Mouse (Mus musculus) neural tube, embryonic 11.5 days (tissue): Measurements from ENCODE around the gene Khdrbs1. TPM values are rescaled to one million over a fixed set of nuclear protein-coding genes. Genes with fewer than 3 reads are reported as not detected.
A peak's percentile ranks its signal among the peaks of the same experiment; 100 is the strongest.

Experiments
- ATAC-seq: fragments of 200-750 bp; cut with Nextera tagmentation; 2 replicates; pipeline ENCODE4 v1.8.0; 2017; ENCODE audit warnings: moderate number of reproducible peaks, mild to moderate bottlenecking, moderate TSS enrichment, moderate library complexity; ENCODE audit not compliant: insufficient read depth, low FRiP score, low TSS enrichment
- DNase-seq: peaks from one replicate; pipeline ENCODE4 v3.0.0-alpha.2; 2015; ENCODE audit warnings: low spot score
- H3K27ac ChIP-seq: fragments of 300-500 bp; sonication (generic); 2 replicates; pipeline ENCODE4 v1.5.1; 2014; ENCODE audit warnings: low read depth, mild to moderate bottlenecking, low read length
- H3K27me3 ChIP-seq: fragments of 300-500 bp; sonication (generic); 2 replicates; pipeline ENCODE4 v1.6.1; 2014; ENCODE audit warnings: mild to moderate bottlenecking, low read length, mixed read lengths; ENCODE audit not compliant: control insufficient read depth, insufficient read depth
- H3K36me3 ChIP-seq: fragments of 300-500 bp; sonication (generic); 2 replicates; pipeline ENCODE4 v1.6.1; 2014; ENCODE audit warnings: mild to moderate bottlenecking, low read length, moderate library complexity, mixed read lengths; ENCODE audit not compliant: control insufficient read depth, insufficient read depth
- H3K4me1 ChIP-seq: fragments of 300-500 bp; sonication (generic); 2 replicates; pipeline ENCODE4 v1.6.1; 2014; ENCODE audit warnings: low read length, mixed read lengths; ENCODE audit not compliant: control insufficient read depth, insufficient read depth
- H3K4me2 ChIP-seq: fragments of 300-500 bp; sonication (generic); 2 replicates; pipeline ENCODE4 v1.6.1; 2014; ENCODE audit warnings: low read depth, mild to moderate bottlenecking, moderate library complexity
- H3K4me3 ChIP-seq: fragments of 300-500 bp; sonication (generic); 2 replicates; pipeline ENCODE4 v1.5.1; 2014; ENCODE audit warnings: low read depth, low read length
- H3K9ac ChIP-seq: fragments of 300-500 bp; sonication (generic); 2 replicates; pipeline ENCODE4 v1.6.1; 2014; ENCODE audit warnings: mild to moderate bottlenecking, low read length
- H3K9me3 ChIP-seq: fragments of 300-500 bp; sonication (generic); 2 replicates; pipeline ENCODE4 v1.6.1; 2016; ENCODE audit warnings: low read length; ENCODE audit not compliant: control insufficient read depth
- WGBS: fragments of 180-500 bp; shearing (Covaris S2); extraction: QIAGEN DNeasy Blood & Tissue Kit; methylation state at CpG from one replicate; pipeline ENCODE4 v1.1.7; 2014; 5-methylcytosine and 5-hydroxymethylcytosine counted together
- polyA plus RNA-seq: library from polyadenylated mRNA; unstranded; fragments of >200 nt; fragmentation: Nextera tagmentation; extraction: Ambion mirVana; gene quantifications from 2 replicates; pipeline ENCODE4 v1.2.1, GENCODE M21; 2014

The Khdrbs1 gene
- polyA plus RNA-seq, 1 experiment from 2014 or later, result 195 TPM

DNA sequence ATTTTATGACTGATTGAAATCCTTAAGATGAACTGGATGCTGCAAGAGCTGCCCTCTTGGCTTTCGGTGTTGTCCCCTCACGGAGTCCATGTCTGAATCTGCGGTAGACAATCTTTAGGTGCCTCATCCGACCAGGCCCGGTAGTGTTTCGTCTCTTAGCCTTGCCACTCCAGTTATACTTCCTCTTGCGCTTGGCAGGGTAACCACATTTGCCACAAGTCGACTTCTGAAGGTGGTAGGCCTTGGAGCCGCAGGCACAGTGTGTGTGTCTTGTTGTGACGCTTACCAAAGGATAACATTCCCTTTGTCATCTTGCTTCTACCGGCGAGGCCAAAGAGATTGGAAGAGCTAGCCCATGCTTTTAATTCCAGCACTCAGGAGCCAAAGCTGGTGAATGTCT lies 19.5 kb upstream of the Khdrbs1 start:
- H3K4me1 ChIP-seq, result no peaks in the 10 kb centered on the region
- DNase-seq (no peak), ATAC-seq (no peak)
- H3K36me3 ChIP-seq, result no peaks in the 10 kb centered on the region
- H3K4me2 ChIP-seq, result no peak overlapping the region
- WGBS, result 92% methylated on average over 12 of the region's 12 CpGs
- no peaks in the 10 kb centered on the region for H3K9me3 ChIP-seq
- H3K27me3 ChIP-seq, result no peaks in the 10 kb centered on the region
- H3K9ac ChIP-seq, result no peak overlapping the region
- no peak overlapping the region for H3K4me3 ChIP-seq
- H3K27ac ChIP-seq, result no peak overlapping the region

DNA sequence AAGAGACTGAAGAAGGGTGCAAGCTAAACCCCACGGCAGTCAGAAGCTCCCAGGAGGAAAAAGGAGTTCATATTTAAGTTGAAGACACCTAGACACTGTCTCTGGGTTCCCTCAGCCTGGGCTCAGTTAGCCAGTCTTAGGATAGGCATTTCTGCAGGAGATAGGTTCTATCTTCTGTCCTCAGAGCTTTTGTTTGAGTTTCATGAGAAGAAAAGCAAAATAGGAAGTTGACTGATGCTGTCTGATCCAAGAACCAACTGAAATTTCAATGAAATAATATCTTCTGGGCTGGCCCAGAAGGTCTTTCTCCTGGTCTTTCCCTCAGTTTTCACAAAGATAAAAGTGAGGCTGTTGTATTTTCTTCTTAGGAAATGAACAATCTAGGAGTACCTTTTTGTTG lies 13.4 kb upstream of the Khdrbs1 start:
- Histone ChIP-seq H3K9ac (no peak overlapping the region), H3K4me2 (no peak overlapping the region), H3K4me3 (no peak overlapping the region), H3K36me3 (no peaks in the 10 kb centered on the region), H3K27ac (no peak overlapping the region), H3K9me3 (no peaks in the 10 kb centered on the region), H3K4me1 (no peaks in the 10 kb centered on the region), H3K27me3 (no peaks in the 10 kb centered on the region)
- DNase-seq, result no peak
- ATAC-seq, result no peak
- 80% methylated on average over 1 of the region's 1 CpGs for whole genome bisulfite sequencing

DNA sequence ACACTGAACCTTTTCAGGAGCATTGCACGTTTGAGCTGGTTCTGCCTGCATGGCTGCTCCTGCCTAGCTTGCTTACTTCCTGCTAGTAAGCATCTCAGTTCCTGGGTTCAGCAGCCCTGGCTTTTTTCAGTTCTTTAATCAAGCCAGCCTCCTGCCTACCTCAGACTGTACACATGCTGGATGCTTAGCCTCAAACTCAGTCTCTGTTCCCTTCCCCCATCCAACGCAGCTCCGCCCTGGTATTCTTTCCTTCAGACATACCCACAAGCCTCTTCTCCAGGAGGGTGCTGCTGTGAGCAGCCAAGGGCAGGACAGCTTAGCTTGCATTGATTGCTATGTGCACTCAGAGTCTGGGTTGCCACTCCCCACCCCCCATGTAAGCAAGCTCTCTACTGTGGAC lies 12.6 kb upstream of the Khdrbs1 start:
- ATAC-seq (no peak), DNase-seq (no peak)
- Histone ChIP-seq H3K9me3 (no peaks in the 10 kb centered on the region), H3K4me2 (no peak overlapping the region), H3K9ac (no peak overlapping the region), H3K4me1 (no peaks in the 10 kb centered on the region), H3K36me3 (no peaks in the 10 kb centered on the region), H3K27ac (no peak overlapping the region), H3K4me3 (no peak overlapping the region), H3K27me3 (no peaks in the 10 kb centered on the region)
- WGBS, result 66% methylated on average over 3 of the region's 3 CpGs

DNA sequence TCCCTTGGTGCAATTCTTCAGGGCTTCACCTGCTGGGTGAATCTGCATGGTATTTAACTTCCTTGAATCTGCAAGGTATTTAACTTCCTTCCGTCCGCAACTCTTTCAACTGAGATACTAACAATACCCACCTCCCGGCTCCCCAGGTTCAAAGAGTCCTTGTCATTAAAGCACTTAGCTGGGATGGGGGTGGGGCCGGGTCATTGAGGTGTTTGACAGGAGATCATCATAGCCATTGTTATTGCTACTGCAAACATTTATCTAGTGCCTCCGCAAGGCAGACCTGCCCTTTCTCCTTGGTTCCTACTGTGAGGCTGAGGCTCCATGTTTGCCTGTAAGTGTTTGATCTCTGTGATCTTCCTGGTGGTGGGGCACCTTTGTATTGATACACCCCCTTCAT lies 8.3 kb upstream of the Khdrbs1 start:
- Histone ChIP-seq H3K9me3 (no peaks in the 10 kb centered on the region), H3K27ac (no peak overlapping the region), H3K27me3 (no peaks in the 10 kb centered on the region), H3K4me1 (no peaks in the 10 kb centered on the region), H3K36me3 (no peaks in the 10 kb centered on the region), H3K4me3 (no peak overlapping the region), H3K9ac (no peak overlapping the region), H3K4me2 (no peak overlapping the region)
- no peak for DNase-seq
- 21% methylated on average over 5 of the region's 5 CpGs for WGBS
- ATAC-seq, result no peak

DNA sequence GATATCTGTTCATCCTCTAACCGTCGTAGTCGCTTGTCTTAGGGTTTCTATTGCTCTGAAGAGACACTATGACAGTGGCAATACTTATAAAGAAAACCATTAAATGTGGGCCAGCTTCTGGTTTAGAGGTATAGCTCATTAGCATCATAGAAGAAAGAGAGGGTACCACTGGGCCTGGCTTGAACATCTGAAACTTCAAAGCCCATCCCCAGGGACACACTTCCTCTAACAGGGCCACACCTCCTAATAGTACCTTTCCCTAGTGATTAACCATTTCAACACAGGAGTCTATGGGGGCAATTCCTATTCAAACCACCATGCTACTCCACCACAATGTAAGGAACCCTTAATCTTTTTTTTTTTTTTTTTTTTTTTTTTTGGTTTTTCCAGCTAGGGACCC lies 4.5 kb upstream of the Khdrbs1 start:
- H3K4me1 ChIP-seq, result no peaks in the 10 kb centered on the region
- no peak overlapping the region for H3K4me2 ChIP-seq
- no peak overlapping the region for H3K27ac ChIP-seq
- no peak overlapping the region for H3K9ac ChIP-seq
- DNase-seq, result no peak
- no peak overlapping the region for H3K4me3 ChIP-seq
- H3K36me3 ChIP-seq, result no peaks in the 10 kb centered on the region
- no peaks in the 10 kb centered on the region for H3K27me3 ChIP-seq
- 38% methylated on average over 3 of the region's 3 CpGs for WGBS
- no peaks in the 10 kb centered on the region for H3K9me3 ChIP-seq
- ATAC-seq, result no peak

DNA sequence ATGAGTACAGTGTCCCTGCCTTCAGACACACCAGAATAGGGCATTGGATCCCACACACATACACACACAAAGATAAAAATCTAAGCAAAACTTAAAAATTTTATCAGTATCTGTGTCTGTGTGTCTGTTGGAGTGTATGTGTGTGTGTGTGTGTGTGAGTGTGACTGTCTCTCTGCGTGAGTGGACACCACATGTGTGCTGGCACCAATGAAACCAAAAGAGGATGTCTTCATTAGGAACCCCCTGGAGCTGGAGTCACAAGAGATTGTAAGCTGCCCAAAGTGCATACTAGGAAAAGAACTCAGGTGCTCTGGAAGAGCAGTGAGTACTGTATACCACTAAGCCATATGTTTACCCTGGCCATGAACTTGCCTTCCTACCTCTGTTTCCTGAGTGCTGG lies 4.0 kb upstream of the Khdrbs1 start:
- Histone ChIP-seq H3K4me2 (no peak overlapping the region), H3K36me3 (no peaks in the 10 kb centered on the region), H3K27me3 (no peaks in the 10 kb centered on the region), H3K4me3 (no peak overlapping the region), H3K9ac (no peak overlapping the region), H3K4me1 (no peaks in the 10 kb centered on the region), H3K9me3 (no peaks in the 10 kb centered on the region), H3K27ac (no peak overlapping the region)
- ATAC-seq, result no peak
- DNase-seq, result no peak
- WGBS, result 64% methylated on average over 1 of the region's 1 CpGs

DNA sequence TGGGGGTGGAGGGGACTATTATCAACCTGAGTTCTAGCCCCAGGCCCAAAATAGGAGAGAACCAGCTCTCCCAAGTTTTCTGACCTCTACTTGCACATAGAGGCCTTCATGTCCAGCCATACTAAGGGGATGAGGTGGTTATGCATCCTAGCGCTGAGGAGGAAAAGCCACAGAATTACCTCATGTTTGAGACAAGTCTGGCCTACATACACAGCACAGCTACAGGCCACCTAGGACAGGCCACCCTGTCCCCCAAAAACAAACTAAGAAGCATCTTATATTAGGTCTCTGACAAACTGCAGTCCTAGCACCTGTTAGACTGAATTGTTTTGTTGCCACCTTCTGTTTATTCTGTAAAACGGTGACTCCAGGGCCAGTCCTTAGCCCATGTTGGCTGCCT lies 1.4 kb upstream of the Khdrbs1 start:
- DNase-seq (no peak), ATAC-seq (no peak)
- H3K27ac ChIP-seq, result no peak overlapping the region

DNA sequence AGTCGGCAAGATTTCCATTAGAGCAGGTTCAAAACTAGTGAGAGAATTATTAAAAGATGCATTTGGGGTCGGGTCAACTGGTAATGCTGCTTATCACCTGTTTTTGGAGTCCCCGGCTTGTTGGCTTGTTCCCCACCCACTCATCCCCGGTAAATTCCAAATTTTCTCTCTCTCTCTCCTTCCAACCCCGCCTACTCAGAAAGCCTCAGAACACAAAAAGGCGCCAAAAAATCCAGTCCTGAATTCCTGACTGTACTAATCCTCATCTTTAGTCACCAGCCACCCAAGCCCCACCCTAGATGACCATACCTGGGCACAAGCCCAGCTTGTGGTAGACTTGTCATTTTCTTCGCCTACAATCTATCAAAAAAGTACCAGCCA lies 897 bp upstream of the Khdrbs1 start:
- Histone ChIP-seq H3K4me2 (peak overlapping the region; percentile 75), H3K27ac (peak overlapping the region; percentile 99), H3K27me3 (no peaks in the 10 kb centered on the region), H3K36me3 (no peaks in the 10 kb centered on the region), H3K9me3 (no peaks in the 10 kb centered on the region), H3K4me3 (peak overlapping the region; percentile 100), H3K9ac (peak overlapping the region; percentile 99), H3K4me1 (peaks cover 11% of the 10 kb centered on the region)
- DNase-seq, result no peak
- ATAC-seq, result no peak
- WGBS, result 5% methylated on average over 7 of the region's 7 CpGs

More for the DNA sequence above, 1.4 kb upstream of the Khdrbs1 start:
- Histone ChIP-seq H3K36me3 (no peaks in the 10 kb centered on the region), H3K27me3 (no peaks in the 10 kb centered on the region), H3K4me2 (peak overlapping the region; percentile 75; the same call in 1 of the 2 replicates), H3K9me3 (no peaks in the 10 kb centered on the region), H3K4me1 (peaks cover 11% of the 10 kb centered on the region), H3K4me3 (no peak overlapping the region), H3K9ac (no peak overlapping the region)
- WGBS, result 46% methylated on average over 2 of the region's 2 CpGs

DNA sequence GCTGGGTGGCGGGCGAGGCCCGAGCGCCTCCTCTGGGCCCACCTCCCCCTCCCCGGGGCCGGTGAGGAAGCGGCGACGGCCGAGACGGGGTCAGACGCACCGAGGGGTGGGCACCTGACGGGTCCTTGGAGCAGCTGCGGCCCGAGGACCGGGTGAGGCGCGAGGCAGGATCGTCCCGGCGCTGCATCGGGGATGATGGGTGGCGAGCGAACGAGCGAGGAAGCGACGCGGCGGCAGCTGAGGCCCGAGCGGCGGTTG lies 200 bp downstream of the Khdrbs1 start:
- WGBS, result under 1% methylated on average over 30 of the region's 34 CpGs
- no peak for DNase-seq
- H3K9me3 ChIP-seq, result no peaks in the 10 kb centered on the region
- ATAC-seq, result no peak; the same call in 1 of the 2 replicates
- H3K4me2 ChIP-seq, result peak overlapping the region; percentile 54
- H3K27ac ChIP-seq, result peak overlapping the region; percentile 96
- peaks cover 11% of the 10 kb centered on the region for H3K4me1 ChIP-seq
- H3K36me3 ChIP-seq, result no peaks in the 10 kb centered on the region
- H3K27me3 ChIP-seq, result no peaks in the 10 kb centered on the region
- H3K9ac ChIP-seq, result peak overlapping the region; percentile 99
- peak overlapping the region; percentile 100 for H3K4me3 ChIP-seq
